Mouse (Mus musculus) ES-E14 (cell line): Measurements from ENCODE around the gene Wdr20. TPM values are rescaled to one million over a fixed set of nuclear protein-coding genes. Genes with fewer than 3 reads are reported as not detected.

ENCODE experiments used
- DNase-seq: peaks from one replicate; pipeline ENCODE4 v3.0.0-alpha.2; 2013; ENCODE audit warnings: low read depth, low spot score
- H3K27ac ChIP-seq: 2 replicates; pipeline ENCODE4 v1.5.1; 2012; ENCODE audit warnings: low read depth, mild to moderate bottlenecking, low read length, moderate library complexity, mixed read lengths; ENCODE audit not compliant: poor library complexity, insufficient read depth, severe bottlenecking
- H3K36me3 ChIP-seq: 2 replicates; pipeline ENCODE4 v1.6.1; 2012; ENCODE audit warnings: mild to moderate bottlenecking, low read length, moderate library complexity, mixed read lengths; ENCODE audit not compliant: control insufficient read depth, poor library complexity, insufficient read depth, severe bottlenecking
- H3K4me1 ChIP-seq, 2 experiments: fragments of 150-350 bp in 1 of 2; sonication (generic) in 1 of 2; 2 replicates each; pipeline ENCODE4 v1.6.1; 2012; ENCODE audit warnings: low read length in 2 of 2, mild to moderate bottlenecking in 1 of 2, mixed read lengths in 1 of 2; ENCODE audit not compliant: control insufficient read depth in 2 of 2, insufficient read depth in 2 of 2, poor library complexity in 1 of 2
- H3K4me3 ChIP-seq, 2 experiments: fragments of 150-350 bp in 1 of 2; sonication (generic) in 1 of 2; 2 replicates each; pipeline ENCODE4 v1.5.1; 2012; ENCODE audit warnings: low read length in 2 of 2, low read depth in 1 of 2, mild to moderate bottlenecking in 1 of 2, mixed read lengths in 1 of 2; ENCODE audit not compliant: insufficient read depth in 1 of 2, poor library complexity in 1 of 2, severe bottlenecking in 1 of 2
- H3K9ac ChIP-seq: 2 replicates; pipeline ENCODE4 v1.6.1; 2012; ENCODE audit warnings: low read depth, mild to moderate bottlenecking, low read length, mixed read lengths; ENCODE audit not compliant: poor library complexity, insufficient read depth, severe bottlenecking
- H3K9me3 ChIP-seq: fragments of 150-350 bp; sonication (generic); 2 replicates; pipeline ENCODE4 v1.6.1; 2012; ENCODE audit warnings: low read depth, mild to moderate bottlenecking, low read length; ENCODE audit not compliant: control insufficient read depth, insufficient read depth
- CHD2 ChIP-seq: IDR thresholded peaks from 2 replicates; pipeline ENCODE4 v1.6.1; 2014; ENCODE audit warnings: mild to moderate bottlenecking, low read depth, low read length, inconsistent platforms
- HCFC1 ChIP-seq: IDR thresholded peaks from 2 replicates; pipeline ENCODE4 v1.6.1; 2012; ENCODE audit warnings: low read length, inconsistent platforms, borderline replicate concordance; ENCODE audit not compliant: insufficient read depth
- MAFK ChIP-seq: IDR thresholded peaks from 2 replicates; pipeline ENCODE4 v1.6.1; 2014; ENCODE audit warnings: mild to moderate bottlenecking, low read depth, low read length, inconsistent platforms; ENCODE audit not compliant: insufficient read depth
- ZC3H11A ChIP-seq: IDR thresholded peaks from 2 replicates; pipeline ENCODE4 v1.6.1; 2012; ENCODE audit warnings: low read depth, mild to moderate bottlenecking, inconsistent platforms, low read length, borderline replicate concordance
- ZNF384 ChIP-seq: IDR thresholded peaks from 2 replicates; pipeline ENCODE4 v1.6.1; 2012; ENCODE audit warnings: low read depth, low read length, inconsistent platforms
- in situ Hi-C, 2 experiments: fragments of 600-800 bp; cut with MboI; formaldehyde crosslinking; loops; one replicate each; pipeline ENCODE4 v1.15.1; 2025; ENCODE audit warnings: low sequenced_read_pairs in 2 of 2, inconsistent platforms in 1 of 2; ENCODE audit not compliant: unreplicated experiment in 2 of 2
- total RNA-seq: library from RNA; depleted of rRNA; stranded (reverse); fragments of 300-350 nt; gene quantifications from 2 replicates; pipeline ENCODE4 v1.2.3, GENCODE M21; 2012; rRNA removed

The Wdr20 gene
- total RNA-seq, 1 experiment = 30.3 TPM

DNA sequence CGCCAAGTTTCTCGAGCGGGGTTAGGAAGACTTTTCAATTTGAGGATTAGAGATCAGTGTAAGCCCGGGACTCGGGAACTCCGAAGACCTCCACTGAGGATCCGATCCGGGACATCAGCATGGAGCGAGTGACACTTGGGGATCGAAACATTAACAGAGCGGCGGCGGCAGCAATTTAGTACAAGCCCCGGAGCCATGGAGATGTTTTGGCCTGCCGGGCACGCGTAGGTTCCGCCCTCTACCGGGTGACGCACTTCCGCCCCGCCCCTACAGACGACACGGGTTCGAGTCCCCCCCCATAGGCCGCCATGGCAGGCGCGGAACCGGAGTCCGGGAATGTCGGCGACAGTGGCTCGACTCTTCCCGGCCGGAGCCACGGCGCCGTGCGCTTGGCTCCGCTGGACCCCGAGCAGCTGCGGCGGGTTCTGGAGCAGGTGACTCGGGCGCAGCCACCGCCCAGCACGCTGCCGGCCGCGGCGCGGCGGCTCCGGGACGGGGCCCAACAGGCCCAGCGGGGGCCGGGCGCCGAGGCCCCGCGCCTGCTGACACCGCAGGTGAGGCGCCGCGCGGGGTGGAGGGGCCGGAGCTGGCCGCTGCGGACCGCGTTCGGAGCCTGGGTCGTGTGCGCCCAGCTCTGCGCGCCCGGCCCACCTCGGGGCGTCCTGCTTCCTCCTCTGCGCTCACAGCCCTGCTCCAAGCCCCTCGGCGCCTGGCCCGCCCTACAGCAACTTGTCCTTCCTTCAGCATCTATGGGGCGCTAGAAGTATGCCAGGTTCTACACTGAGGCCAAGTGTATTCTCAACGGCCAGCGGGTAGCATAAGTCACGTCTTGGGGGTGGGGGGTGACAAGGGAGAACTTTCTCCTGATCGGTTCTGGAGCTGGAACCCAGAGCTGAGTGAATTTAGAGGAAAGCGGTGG, 112.5 kb downstream of the Wdr20 start, which contains the start of gene Zfp839:
TSS of gene Zfp839 (plus strand) at position 244 of the 919 bp plus-strand sequence.
- Histone ChIP-seq H3K4me1 (peaks cover 0 to 14% of the 10 kb centered on the region in 2 experiments; a peak in 3 of 4 replicates), H3K36me3 (no peaks in the 10 kb centered on the region; the same call in 1 of the 2 replicates), H3K9me3 (no peaks in the 10 kb centered on the region), H3K9ac (peak within 1 kb of the TSS; percentile 82), H3K4me3 (peak within 1 kb of the TSS; percentile 72 to 73), H3K27ac (peak within 1 kb of the TSS; percentile 15)
- no peak for TF ChIP-seq MAFK
- peak; percentile 31; the same call in 1 of the 2 replicates for TF ChIP-seq HCFC1
- no peak for DNase-seq
- in situ Hi-C loops = no loop called here

DNA sequence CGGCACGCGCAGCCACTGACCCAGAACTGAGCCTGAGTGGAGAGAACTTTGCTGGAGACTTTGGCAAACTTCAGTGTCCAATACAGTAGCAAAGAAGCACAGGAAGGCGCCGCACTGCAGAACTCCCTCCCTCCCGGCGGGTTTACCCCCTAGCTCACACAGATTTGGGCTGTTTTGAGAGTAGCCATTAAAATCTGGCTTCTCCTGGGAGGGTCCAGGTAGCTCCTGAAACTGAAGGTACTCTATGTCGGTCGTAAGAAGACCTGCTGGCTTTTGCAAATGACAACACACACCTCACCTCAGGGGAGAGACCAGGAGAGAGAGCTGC, 113.1 kb downstream of the Wdr20 start:
- Histone ChIP-seq H3K4me1 (peaks cover 0 to 16% of the 10 kb centered on the region in 2 experiments; a peak in 3 of 4 replicates), H3K9ac (peak overlapping the region; percentile 82), H3K27ac (peak overlapping the region; percentile 15; the same call in 1 of the 2 replicates), H3K9me3 (no peaks in the 10 kb centered on the region), H3K36me3 (peaks cover 5% of the 10 kb centered on the region; the same call in 1 of the 2 replicates), H3K4me3 (peak overlapping the region; percentile 72 to 73)
- TF ChIP-seq HCFC1 = no peak
- TF ChIP-seq MAFK = no peak
- TF ChIP-seq CHD2 = no peak
- TF ChIP-seq ZC3H11A = no peak
- no peak for TF ChIP-seq ZNF384
- no peak for DNase-seq
- in situ Hi-C loops = no loop called here

DNA sequence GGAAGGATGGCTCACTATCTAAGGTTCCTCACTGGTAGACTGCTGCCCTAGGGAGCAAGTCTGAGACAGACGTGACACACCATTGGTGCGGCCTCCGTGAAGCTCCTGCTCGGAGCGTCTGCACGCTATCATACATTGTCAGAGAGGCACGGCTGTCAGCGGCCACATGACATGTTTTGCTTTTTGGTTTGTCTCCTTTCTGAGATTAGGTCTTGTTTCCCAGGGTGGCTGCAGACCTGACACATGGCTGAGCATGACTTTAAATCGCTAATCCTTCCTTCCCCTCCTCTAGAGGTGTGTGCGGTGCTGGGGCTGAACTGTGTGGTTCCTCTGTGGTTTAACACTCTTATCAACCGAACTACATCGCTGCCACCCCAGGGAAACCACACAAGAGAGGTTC, 113.7 kb downstream of the Wdr20 start:
- Histone ChIP-seq H3K27ac (no peak overlapping the region), H3K36me3 (peaks cover 5% of the 10 kb centered on the region; the same call in 1 of the 2 replicates), H3K4me1 (peaks cover 0 to 14% of the 10 kb centered on the region in 2 experiments; a peak in 3 of 4 replicates), H3K4me3 (peak overlapping the region in 1 of 2 experiments; percentile 72; a peak in 2 of 4 replicates), H3K9me3 (no peaks in the 10 kb centered on the region), H3K9ac (no peak overlapping the region)
- TF ChIP-seq ZNF384 (no peak), ZC3H11A (no peak), CHD2 (no peak), HCFC1 (no peak), MAFK (no peak)
- no peak for DNase-seq
- in situ Hi-C loops = no loop called here

DNA sequence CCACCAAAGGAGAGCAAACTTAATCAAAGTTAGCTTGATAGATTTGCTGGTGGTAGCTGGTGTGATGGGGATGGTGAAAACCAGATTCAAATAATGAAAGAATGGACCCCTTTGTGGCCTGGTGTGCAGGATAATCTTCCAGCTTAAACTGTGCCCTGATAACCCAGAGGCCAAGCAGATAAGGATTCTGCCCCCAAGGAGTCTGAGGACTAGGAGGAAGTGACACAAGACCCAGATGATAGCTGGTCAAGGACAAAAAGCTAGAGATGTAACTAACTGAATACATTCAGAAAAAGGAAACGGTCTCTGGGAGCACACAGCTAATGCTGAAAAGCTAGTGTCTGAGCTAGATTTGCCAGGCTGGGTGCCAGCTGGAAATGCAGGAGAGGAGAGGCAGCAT, 114.2 kb downstream of the Wdr20 start:
- no peak for TF ChIP-seq CHD2
- no peak for TF ChIP-seq MAFK
- TF ChIP-seq ZC3H11A = no peak
- no peak for TF ChIP-seq HCFC1
- no peak for TF ChIP-seq ZNF384
- no peaks in the 10 kb centered on the region for H3K9me3 ChIP-seq
- DNase-seq = no peak
- in situ Hi-C loops = no loop called here
- H3K4me1 ChIP-seq = peaks cover 0 to 13% of the 10 kb centered on the region in 2 experiments; a peak in 3 of 4 replicates
- H3K4me3 ChIP-seq = no peak overlapping the region
- no peak overlapping the region for H3K27ac ChIP-seq
- peaks cover 5% of the 10 kb centered on the region; the same call in 1 of the 2 replicates for H3K36me3 ChIP-seq
- no peak overlapping the region for H3K9ac ChIP-seq

Other genes with a start within 250 kb of the Wdr20 start
- 405 and 694 TPM in 2 replicates for gene Dync1h1, start 136.5 kb upstream of the Wdr20 start, total RNA-seq
- not detected in 2 replicates for gene 1700001K19Rik, start 55.3 kb upstream of the Wdr20 start, total RNA-seq
- gene Hsp90aa1, start 35.2 kb upstream of the Wdr20 start, total RNA-seq = 1,672 and 2,383 TPM in 2 replicates
- 14.9 and 23.5 TPM in 2 replicates for gene Mok, start 103.0 kb downstream of the Wdr20 start, total RNA-seq
- gene Zfp839, start 112.3 kb downstream of the Wdr20 start, total RNA-seq = 5.4 and 8.0 TPM in 2 replicates
- gene Cinp, start 151.2 kb downstream of the Wdr20 start, total RNA-seq = 77.6 and 86.5 TPM in 2 replicates
- gene Tecpr2, start 151.3 kb downstream of the Wdr20 start, total RNA-seq = 11.2 and 12.6 TPM in 2 replicates
- gene Ankrd9, start 241.1 kb downstream of the Wdr20 start, total RNA-seq = 12.4 and 13.1 TPM in 2 replicates